Mouse (Mus musculus): ENCODE data around the gene Hoxd8.

The Hoxd8 gene

GRCm38 (mm10) chr2:74714881-74715280 lies 10.5 kb downstream of the Hoxd8 start:
- no peak for DNase-seq (ENCODE audit: low spot score)

DNA sequence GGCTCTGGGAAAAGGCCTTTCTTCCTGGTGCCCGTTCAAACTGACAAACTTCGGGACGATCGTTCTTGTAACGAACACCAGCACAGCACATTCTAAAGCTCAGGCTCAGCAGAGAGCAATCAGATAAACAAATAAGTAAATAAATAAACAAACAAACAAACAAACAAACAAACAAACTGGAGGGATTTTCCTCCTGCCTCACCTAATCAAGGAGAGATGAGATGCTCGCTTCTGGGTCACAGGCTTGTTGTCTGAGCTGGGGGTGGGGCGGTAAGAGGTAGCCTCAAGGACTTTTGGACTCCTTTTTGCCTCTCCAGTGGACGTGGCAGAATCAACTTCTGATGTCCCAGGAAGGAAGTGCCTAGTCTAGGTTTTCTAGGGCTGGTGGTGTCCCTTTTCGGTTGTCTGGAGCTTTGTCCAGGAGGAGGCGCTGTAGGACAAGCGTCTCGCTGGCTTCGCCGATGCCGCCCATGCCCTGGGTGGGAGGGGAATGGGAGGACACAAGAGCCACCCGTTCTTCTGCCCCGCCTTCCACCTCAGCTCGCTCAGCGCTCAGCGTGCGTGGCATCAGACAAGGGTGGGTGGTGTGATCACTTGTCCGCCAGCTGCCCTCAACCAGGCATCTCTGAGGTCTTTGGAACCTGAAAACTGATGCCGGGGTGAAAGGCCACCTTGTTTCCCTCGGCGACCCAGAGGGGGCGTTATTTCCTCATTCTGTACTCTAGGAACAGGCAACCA lies 11.3 kb downstream of the Hoxd8 start:
- peak; percentile 95 for DNase-seq (ENCODE audit: low spot score)

- no peak for DNase-seq (ENCODE audit: low spot score)
Measured at GRCm38 (mm10) chr2:74720384-74720783, 16.0 kb downstream of the Hoxd8 start.

- no peak for DNase-seq (ENCODE audit: low spot score)
Measured at GRCm38 (mm10) chr2:74720955-74721491, 16.6 kb downstream of the Hoxd8 start.

DNA sequence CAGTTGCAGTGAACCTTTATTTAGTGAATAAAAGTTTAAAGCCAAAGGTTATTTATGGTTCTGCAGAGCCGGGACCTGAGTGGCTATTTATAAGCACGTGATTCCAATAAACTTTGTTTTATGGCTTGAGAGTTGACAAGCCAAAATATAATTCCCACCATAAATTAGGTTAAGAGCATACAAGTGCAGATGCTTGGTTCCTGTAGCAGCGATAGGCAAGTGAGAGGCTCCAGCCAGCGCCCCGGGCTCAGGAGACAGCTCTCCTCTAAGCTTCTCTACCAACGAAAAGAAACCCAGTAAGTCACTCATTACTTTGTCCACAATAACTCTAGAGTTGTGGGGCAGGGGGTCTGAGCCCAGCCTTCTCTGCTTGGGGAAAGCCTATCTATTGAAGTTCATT lies 17.5 kb downstream of the Hoxd8 start:
- no peak for DNase-seq (ENCODE audit: low spot score)

- DNase-seq (ENCODE audit: low spot score), result no peak
Measured at GRCm38 (mm10) chr2:74722949-74723348, 18.5 kb downstream of the Hoxd8 start.

DNA sequence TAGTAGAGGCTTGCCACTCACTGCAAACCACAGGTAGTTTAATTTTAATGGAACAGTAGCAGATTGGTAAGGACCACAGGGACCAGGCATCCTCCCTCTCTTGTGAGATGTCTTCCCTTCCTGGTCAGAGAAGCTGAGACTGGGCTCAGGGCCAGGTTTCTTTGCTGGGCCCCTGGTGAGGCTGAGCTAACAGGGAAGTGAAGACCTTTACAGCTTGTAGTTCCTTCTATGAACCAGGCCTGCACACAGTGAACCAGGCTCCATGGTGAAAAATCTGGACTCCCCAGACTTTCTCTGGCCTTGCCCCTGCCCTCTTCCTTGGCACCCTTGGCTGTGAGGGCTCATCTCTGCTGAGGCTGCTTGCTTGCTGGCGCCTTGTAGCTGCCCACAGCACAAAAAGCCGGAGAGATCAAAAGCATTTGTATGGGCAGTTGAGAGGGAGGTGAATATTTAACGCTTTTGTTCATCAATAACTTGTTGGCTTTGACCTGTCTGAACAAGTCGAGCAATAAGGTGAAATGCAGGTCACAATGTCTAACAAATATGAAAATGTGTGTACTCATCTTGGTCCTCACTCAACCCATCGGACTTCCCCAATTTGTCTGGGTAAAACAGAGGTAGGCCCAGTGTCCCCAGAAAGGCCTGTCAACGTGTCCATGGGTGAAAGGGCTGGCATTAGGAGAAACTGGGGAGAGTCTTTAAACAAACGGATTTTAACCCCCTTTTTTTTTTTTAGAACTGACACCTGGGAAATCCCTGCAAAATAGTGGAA lies 20.0 kb downstream of the Hoxd8 start:
- no peak for DNase-seq (ENCODE audit: low spot score)

DNA sequence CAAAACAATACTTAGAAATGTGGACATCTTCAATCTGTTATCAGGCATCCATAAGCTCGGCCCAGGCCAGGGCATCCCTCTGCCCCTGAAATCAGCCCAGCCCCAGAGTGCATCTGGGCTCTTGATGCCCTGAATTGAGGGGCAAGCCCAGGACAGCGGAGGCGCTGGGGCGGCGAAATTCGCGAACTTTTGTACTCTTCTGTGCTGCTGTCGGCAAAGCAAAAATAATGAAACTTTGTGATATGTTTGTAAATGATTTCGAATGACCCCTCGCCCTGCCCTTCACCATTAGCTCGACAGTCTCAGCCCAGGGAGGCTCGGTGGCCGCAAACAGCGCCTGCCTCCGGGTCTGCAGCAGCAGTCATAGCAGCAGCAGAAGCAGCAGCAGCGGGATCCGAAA lies 20.8 kb downstream of the Hoxd8 start:
- DNase-seq (ENCODE audit: low spot score), result no peak

DNA sequence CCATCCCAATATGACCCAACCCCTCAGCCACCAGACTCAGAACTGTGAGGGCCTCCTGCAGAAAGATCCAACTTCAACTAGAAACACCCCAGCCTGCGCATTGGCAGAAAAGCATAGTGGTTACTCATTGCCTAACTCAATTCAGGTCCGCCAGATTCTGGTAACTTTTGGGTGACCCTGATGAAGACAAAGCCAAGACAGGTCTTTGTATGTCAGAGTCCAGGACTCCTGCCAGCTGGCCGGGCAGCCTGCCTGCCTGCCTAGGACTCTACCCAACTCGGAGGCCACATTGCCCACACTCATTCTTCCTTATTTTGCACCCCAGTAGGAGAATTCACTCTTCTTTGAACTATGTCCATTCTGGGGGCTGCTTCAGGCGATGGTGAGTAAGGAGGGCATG lies 22.1 kb downstream of the Hoxd8 start, which contains the start of gene Gm28230:
TSS of gene Gm28230 (plus strand) at position 178 of the 400 bp plus-strand sequence.
- DNase-seq (ENCODE audit: low spot score), result no peak

DNA sequence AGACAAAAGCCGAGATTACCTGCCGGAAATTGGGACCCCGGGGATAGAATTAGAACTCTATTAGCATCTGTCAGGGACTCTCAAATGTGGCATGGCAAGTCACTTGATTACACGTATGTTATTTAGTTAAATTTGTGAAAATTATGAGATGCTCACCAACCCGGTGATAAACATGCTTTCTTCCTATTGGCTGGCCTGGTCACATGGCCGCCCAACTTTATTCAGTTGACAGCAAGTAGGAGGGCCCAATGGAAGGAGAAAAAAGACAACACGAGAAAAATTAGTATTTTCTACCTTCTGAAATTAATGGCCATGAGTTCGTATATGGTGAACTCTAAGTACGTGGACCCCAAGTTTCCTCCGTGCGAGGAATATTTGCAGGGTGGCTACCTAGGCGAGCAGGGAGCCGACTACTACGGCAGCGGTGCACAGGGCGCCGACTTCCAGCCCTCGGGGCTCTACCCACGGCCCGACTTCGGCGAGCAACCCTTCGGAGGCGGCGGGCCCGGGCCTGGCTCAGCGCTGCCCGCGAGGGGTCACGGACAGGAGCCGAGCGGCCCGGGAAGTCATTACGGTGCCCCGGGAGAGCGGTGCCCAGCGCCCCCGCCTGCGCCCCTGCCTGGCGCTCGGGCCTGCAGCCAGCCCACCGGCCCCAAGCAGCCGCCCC lies 22.7 kb downstream of the Hoxd8 start:
- DNase-seq (ENCODE audit: low spot score), result no peak

DNA sequence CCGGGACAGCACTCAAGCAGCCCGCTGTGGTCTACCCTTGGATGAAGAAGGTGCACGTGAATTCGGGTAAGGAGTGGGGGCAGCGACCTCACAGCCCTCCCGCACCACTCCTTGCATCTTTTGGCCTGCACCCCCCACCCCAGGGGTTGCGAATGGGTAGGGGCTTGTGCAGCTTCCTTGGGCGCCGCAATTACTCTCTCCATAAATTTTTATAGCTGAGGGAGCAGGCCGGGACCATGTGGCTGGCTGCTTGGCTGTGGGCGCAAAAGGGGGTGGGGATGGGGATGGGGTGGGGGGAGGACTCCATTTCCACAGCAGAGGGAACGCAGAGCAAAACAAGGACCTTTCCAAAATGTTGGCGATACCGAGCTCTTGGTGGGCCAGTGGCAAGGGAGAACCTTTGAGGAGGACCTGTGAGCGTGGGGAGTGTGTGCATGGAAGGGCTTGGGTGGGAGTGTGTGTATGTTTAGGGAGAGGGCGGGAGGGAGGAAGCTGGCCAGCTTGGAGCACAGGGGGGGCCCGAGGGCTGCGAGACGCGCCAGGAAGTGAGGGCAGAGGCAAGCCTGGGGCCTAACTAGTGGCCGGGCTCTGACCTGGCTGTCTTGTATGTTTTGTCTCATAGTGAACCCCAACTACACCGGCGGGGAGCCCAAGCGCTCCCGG lies 23.4 kb downstream of the Hoxd8 start:
- DNase-seq (ENCODE audit: low spot score), result no peak

DNA sequence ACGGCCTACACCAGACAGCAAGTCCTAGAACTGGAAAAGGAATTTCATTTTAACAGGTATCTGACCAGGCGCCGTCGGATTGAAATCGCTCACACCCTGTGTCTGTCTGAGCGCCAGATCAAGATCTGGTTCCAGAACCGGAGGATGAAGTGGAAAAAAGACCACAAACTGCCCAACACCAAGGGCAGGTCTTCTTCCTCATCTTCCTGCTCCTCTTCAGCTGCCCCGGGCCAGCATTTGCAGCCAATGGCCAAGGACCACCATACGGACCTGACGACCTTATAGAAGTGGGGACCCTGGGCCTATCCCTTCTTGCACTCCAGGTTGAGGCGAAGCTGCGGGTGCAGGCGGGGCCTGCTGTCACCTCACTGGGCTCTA lies 23.9 kb downstream of the Hoxd8 start:
- no peak for DNase-seq (ENCODE audit: low spot score)

DNA sequence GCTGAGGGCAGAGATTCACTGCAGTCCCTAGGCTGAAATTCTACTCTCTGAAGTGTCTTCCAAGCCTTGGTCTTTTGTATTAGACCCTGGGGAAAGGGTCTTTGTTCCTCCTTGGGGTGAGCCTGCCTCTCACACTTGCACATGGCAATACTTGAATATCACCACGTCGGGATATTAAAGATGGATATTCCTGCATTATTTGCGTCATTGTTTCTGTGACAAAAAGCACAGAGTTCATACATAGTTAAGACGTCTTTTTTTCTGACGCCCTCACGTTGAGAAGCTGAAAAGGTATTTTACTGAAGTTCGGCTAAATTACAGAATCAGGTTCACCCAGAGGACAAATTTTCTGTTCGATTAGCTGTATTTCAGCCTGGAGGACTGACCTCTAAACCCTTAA lies 25.9 kb downstream of the Hoxd8 start:
- no peak for DNase-seq (ENCODE audit: low spot score)

DNA sequence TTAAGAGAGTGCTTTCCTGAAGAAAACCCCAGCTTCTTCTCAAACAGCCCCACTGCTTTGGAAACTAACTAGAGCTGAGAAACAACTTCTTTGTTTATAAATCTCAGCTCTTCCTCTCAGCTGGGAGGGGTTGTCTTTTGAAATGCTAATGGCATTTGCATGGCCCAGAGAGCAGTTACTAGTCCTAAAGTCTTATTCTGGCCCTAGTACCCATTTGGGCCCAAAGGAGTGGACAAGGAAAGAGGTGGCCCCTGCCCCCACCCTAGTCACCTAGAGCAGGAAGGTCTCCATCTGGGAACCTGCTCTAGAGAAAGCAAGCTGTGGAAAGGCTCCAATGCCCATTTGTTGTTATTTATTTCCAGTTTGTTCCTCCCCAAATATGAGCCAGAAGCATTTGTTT lies 26.6 kb downstream of the Hoxd8 start:
- no peak for DNase-seq (ENCODE audit: low spot score)

DNA sequence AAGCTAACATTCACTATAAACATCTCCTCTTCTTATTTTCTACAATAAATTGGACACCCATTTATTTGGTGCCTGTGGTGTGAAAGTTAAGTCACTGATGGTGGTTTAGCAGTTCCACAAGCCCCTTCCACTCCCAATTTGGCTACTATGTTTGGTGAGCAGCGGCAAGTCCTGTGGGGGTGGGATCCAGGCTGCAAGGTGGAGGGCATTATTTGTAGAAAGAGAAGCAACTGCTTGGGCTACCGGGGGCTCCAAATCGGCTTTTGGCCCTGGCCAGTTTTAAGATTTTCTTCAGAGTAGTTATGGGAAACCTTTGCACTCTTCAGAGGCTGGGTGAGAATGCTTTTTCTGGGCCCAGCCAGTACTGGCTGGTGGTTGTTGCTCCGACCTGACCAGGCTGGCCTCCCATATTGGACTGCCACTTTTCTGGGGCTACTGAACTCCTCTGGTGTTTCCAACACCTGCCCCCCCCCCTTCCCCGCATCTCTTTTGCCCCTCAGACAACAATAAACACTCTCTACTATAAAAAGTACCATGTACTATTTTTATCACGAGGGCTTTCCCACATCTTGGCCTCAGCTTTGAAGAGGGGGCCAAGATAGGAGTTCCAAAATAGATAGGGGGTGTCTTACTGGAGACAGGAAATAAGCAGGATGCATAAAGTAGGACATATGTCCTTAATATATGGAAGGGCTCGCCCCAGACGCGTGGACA lies 27.5 kb downstream of the Hoxd8 start:
- no peak for DNase-seq (ENCODE audit: low spot score)

- DNase-seq (ENCODE audit: low spot score), result no peak
Measured at GRCm38 (mm10) chr2:74732513-74733316, 28.3 kb downstream of the Hoxd8 start.

GRCm38 (mm10) chr2:74733317-74733661 lies 28.9 kb downstream of the Hoxd8 start:
- no peak for DNase-seq (ENCODE audit: low spot score)

GRCm38 (mm10) chr2:74733765-74734164 lies 29.4 kb downstream of the Hoxd8 start:
- DNase-seq (ENCODE audit: low spot score), result no peak

GRCm38 (mm10) chr2:74734451-74734850 lies 30.0 kb downstream of the Hoxd8 start:
- DNase-seq (ENCODE audit: low spot score), result no peak

GRCm38 (mm10) chr2:74734996-74735811 lies 30.8 kb downstream of the Hoxd8 start:
- DNase-seq (ENCODE audit: low spot score), result no peak
